Mouse (Mus musculus) CD8-positive naive resting alpha-beta T cell, adult 57 days (primary cell): ENCODE data around the gene Slc12a5. TPM values are rescaled to one million over a fixed set of nuclear protein-coding genes. Genes with fewer than 3 reads are reported as not detected.

ENCODE experiments used
- total RNA-seq: library from RNA; stranded (reverse); gene quantifications from one replicate; pipeline ENCODE4 v1.2.4, GENCODE M21; 2023

The Slc12a5 gene
- total RNA-seq = 0.46 TPM

DNA sequence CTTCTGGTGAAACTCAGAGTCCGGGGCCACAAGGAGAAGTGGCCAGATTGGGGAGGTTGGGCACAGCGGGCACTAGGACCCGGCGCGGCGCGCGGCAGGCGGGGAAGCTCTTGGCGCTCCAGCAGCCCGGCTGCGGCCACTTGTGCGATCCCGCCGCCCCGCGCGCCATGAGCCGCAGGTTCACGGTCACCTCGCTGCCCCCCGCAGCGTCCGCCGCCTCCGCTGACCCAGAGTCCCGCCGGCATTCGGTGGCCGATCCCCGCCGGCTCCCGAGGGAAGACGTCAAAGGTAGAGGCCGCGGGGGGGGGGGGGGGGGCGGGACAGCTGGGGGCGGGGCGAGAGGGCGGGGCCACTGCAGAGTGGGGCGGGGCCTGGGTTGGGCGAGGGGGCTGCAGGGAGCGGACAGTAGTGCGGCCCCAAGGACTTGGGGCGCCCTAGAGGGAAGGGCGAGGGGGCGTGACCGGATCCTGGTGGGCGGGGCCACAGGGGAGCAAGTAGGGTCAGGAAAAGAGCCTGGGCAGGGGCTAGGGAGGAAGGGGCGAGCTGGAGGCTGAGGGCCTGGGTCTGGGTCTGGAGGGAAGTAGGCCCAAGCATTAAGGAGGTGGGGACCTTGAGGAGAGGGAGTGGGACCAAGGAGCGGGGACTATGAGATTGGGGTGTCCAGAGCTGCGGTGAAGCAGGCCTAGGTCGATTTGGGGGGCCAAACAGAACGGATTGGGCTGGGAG, at the start of gene Slc12a5:
Slc12a5 (plus strand) TSS at position 87 of the 726 bp plus-strand sequence.

DNA sequence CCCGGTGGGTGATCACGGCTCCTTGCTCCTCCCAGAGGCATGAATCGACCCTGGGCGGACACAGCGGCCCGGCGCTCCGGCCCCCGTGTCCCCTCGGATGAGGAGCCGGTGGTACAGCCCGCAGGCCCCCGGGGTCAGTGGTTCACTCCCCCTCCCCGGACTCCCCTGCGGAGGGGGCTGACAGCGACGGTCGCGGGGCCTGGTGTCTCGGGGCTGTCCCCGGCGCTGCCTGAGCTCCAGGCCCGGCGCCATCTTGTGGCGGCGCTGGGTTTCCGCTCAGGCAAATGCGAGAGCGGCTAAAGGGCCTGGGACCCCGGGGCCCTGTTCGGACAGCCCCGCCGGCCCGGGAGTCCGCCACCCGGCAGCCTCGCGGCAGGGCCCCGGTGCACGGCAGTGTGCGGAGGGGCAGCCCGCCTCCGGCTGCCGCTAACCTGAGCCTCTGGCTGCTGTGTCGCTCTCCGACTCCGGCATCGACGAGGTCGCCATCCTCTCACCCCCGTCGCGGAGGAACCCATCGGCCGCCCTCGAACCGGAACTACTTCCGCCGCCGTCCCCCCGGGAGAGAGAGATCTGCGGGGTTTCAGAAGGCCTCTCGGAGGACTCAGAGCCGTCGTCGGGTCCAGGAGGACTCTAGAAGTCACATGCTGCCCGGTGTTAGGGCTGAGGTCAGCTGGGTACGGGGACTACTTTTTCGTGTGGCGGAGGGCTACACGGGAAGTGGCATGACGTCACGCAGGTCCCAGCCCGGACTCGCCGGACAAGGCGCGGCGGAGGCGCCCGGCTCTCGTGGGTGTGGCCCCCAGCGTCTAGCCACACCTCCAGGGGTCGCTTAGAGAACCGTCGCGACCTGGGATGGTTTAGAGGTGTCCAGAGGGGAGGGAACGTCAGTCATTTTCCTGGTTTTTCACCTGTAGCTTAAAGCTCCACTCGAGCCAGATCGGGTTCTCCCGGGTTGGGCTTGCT, 49.2 kb upstream of the Slc12a5 start, which contains the start of gene Zfp335:
Zfp335 (minus strand) TSS at position 672 of the 963 bp plus-strand sequence.

DNA sequence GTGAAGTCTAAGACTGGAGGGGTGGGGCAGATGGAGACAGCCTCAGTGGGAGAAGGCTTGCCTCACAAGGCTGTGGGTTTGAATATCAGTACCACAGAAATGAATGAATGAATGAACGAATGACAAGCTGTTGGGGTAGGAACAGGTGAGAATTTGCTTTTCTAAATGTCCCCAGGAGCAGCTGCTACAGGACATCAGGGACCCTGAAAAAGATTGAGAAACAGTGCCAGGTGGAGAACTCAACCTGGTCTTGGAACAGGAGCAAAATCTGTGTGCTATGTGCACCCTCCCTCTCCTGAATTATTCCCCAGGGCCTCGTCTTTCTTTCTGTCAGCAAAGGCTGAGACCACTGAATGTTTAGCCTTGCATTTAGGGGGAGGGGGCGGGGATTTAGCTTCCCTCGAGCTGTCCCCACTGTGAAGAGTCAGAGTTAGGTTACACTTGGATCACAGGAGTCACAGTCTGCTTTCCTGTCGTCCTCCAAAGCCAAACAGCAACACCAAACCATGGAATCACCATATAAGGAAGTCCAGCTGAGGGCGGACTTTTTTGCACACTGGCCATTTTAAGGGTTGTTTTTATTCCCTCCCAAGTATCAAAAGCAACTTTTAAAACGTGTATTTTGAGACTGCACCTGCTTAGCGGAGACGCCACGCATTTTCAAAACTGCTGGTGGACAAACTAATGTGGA, 20.3 kb upstream of the Slc12a5 start, which contains the start of gene Mmp9:
Mmp9 (plus strand) TSS at position 641 of the 691 bp plus-strand sequence.

DNA sequence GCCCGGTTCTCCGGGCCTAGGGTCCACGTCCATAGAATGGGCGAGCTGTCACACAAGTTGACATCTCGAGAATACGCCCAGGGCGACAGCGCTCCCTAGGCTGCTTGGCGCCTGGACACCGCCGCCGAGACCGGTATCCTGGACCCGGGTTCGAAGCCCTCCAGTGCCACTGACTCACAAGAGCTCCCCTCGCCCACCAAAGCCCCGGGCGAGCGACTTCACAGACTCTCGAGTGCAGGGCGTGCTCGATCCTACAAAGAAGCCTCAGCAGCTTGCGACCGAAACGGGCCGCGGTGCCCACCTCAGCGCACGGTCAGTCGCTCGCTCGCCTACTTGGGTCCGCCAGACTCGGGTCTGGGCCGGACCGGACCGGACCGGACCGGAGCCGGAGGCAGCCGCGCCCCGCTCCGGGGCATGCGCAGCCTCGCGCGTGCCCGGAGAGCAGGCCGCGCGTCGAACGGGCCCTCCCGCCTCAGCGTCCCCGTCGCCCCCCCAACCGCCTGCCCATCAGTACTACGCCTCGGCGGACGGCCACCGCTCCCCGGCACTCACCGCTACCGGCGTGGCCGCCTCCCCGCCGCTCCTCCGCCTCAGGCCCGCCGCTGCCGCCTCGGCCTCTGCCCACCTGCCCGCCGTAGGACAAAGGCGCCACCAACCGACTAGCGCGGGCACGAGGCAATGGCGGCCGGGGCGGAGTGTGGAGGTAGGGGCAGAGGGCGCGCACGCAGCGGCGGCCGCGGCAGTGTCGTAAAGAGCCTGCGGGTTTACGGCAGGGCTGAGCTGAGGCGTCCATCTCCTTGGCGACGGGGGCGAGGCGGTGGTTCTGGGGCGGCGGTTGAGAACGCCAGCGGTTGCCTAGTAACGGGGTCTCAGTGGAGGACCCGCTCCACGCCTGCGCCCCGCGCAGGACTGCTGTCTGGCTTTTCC, 73.8 kb downstream of the Slc12a5 start, which contains the start of gene Ncoa5:
Ncoa5 (minus strand) TSS at position 737 of the 927 bp plus-strand sequence.

Other genes starting within 250 kb of the Slc12a5 start
- gene Spint5, start 245.5 kb upstream of the Slc12a5 start, total RNA-seq = not detected
- gene Wfdc3, start 214.9 kb upstream of the Slc12a5 start, total RNA-seq = not detected
- gene Dnttip1, start 214.8 kb upstream of the Slc12a5 start, total RNA-seq = 43.0 TPM
- gene Ube2c, start 190.9 kb upstream of the Slc12a5 start, total RNA-seq = not detected
- gene Tnnc2, start 180.8 kb upstream of the Slc12a5 start, total RNA-seq = not detected
- 0.70 TPM for gene Snx21, start 175.0 kb upstream of the Slc12a5 start, total RNA-seq
- 60.3 TPM for gene Acot8, start 155.9 kb upstream of the Slc12a5 start, total RNA-seq
- 3.5 TPM for gene Zswim3, start 155.7 kb upstream of the Slc12a5 start, total RNA-seq
- gene Zswim1, start 138.1 kb upstream of the Slc12a5 start, total RNA-seq = 7.7 TPM
- not detected for gene Spata25, start 132.3 kb upstream of the Slc12a5 start, total RNA-seq
- gene Ctsa, start 127.9 kb upstream of the Slc12a5 start, total RNA-seq = 133 TPM
- 1.7 TPM for gene Neurl2, start 127.3 kb upstream of the Slc12a5 start, total RNA-seq
- 5.5 TPM for gene Pltp, start 103.1 kb upstream of the Slc12a5 start, total RNA-seq
- gene Pcif1, start 81.5 kb upstream of the Slc12a5 start, total RNA-seq = 117 TPM
- gene Zfp335, start 49.0 kb upstream of the Slc12a5 start, total RNA-seq = 54.1 TPM
- 1.3 TPM for gene Mmp9, start 20.0 kb upstream of the Slc12a5 start, total RNA-seq
- 44.8 TPM for gene Ncoa5, start 74.1 kb downstream of the Slc12a5 start, total RNA-seq
- gene Cd40, start 94.8 kb downstream of the Slc12a5 start, total RNA-seq = 11.4 TPM
- gene 1700025C18Rik, start 129.9 kb downstream of the Slc12a5 start, total RNA-seq = not detected